Mouse (Mus musculus) left cerebral cortex, postnatal 14 days (tissue): ENCODE data around the gene Slc25a45. TPM values are rescaled to one million over a fixed set of nuclear protein-coding genes. Genes with fewer than 3 reads are reported as not detected.

Experiments
- DNase-seq, 2 experiments: peaks; one replicate each; pipeline ENCODE4 v3.0.0; 2021 to 2022; ENCODE audit warnings: low spot score in 2 of 2, mixed read lengths in 1 of 2
- intact Hi-C: fragments of 180-260 bp; cut with DNase I; formaldehyde crosslinking; loops from one replicate; pipeline ENCODE4 v1.15.1; 2025
- total RNA-seq, 2 experiments: library from RNA; stranded (reverse); gene quantifications; 2 replicates each; pipeline ENCODE4 v1.2.3; 2021

Gene Slc25a45
- total RNA-seq, 2 experiments from 2014 or later = 2.8 to 3.0 TPM

- intact Hi-C loops = loop anchor here (5.0 kb wide), 1 partner anchor 96 kb away; the partner anchor contains the start of gene Capn1
- DNase-seq = no peak
Observed at GRCm38 (mm10) chr19:5921715-5922114, 44.1 kb downstream of the Slc25a45 start.

DNA sequence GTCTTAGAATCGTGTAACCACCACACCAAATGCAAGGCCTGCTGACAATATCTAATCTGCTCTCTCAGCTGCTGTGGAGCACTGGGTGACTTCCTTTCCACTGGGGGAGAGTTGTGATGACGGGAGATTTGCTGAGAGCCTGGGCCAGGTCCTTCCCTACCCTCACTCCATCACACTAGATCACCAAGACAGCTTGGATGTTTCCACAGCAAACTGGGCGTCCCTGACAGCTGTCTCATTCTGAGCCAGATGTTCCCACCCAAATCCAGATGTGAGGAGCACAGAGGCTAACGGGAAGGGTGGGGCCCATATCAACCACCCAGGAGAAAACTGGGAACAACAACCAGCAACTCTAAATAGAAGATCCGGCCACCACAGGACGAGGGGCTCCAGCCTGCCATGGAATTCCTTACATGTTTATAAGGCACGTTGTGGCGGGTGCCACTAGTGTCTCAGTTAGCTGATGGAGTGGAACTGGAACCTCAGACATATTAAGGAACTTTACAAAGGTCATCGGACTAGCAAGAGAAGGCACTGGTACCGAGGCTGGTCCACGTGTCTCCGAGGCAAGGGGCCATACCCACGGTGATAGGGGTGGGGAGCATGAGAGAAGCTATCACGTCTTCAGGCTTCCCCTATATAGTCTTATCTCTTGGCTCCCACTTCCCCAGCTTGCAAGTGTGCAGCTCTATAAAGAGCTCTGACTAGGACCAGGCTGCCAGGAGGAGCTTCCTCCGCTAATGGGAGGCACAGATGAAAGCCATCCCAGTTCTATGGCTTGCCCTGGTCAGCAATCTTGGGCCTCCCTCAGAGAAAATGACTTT, 44.7 kb downstream of the Slc25a45 start:
- intact Hi-C loops = loop anchor here (5.0 kb wide), 1 partner anchor 95 kb away; the partner anchor contains the start of gene Capn1
- no peak for DNase-seq

GRCm38 (mm10) chr19:5922963-5923362, 45.4 kb downstream of the Slc25a45 start:
- no peak for DNase-seq
- intact Hi-C loops = loop anchor here (5.0 kb wide), 1 partner anchor 94 kb away; the partner anchor contains the start of gene Capn1

GRCm38 (mm10) chr19:5923990-5924712, 46.5 kb downstream of the Slc25a45 start:
- peak; percentile 91 to 95 for DNase-seq

GRCm38 (mm10) chr19:5924713-5925093, 47.1 kb downstream of the Slc25a45 start, which contains the start of gene Cdc42ep2:
TSS of gene Cdc42ep2 (minus strand) at chr19:5924816.
- DNase-seq = peak; percentile 90 to 91
- intact Hi-C loops = loop anchor here (2.0 to 5.0 kb wide), 2 partner anchors 32 to 93 kb away; partner anchors contain the start of gene Capn1

More at GRCm38 (mm10) chr19:5923990-5924712, 46.5 kb downstream of the Slc25a45 start:
- intact Hi-C loops = loop anchor here (2.0 to 5.0 kb wide), 2 partner anchors 33 to 93 kb away; partner anchors contain the start of gene Capn1

- no peak for DNase-seq
- intact Hi-C loops = loop anchor here (2.0 kb wide), 1 partner anchor 31 kb away; no protein-coding TSS in a partner anchor
Observed at GRCm38 (mm10) chr19:5925311-5925855, 47.8 kb downstream of the Slc25a45 start.

DNA sequence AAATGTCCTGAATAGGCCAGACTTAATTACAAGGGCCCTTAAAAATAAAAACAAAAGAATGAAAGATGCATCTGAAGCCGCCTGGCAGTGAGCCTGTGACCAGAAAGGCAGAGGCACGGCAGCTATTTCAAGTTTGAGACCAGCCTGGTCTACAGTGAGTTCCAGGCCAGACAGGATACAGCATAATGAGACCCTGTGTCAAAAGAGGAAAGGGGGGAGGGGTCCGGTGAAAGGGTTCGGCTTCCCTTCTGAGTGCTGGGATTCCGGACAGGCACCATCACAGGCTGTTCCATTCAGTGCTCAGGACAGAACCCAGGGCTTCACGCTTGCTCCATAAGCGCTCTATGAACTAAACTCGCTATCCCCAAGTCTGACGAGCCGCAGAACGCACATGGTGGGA, 49.4 kb downstream of the Slc25a45 start:
- DNase-seq = no peak
- intact Hi-C loops = no loop called here

DNA sequence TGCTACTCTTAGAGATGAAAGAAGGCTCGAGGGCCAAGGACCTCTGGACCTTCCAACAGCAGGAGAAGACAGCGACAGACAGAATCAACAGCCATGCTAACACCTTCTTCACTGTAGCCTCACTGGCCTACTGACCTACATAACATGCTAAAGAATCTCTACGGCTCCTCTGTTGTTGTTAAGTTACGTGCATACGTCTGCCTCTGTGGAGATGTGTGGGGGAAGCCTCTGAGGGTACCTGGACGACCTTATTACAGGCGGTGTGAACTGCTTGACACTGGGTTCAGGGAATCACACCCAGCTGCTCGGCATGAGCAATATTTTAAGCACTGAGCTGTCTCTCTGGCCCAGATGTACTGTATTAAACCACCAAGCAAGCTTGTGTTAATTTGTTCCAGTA, 49.9 kb downstream of the Slc25a45 start:
- intact Hi-C loops = no loop called here
- no peak for DNase-seq

GRCm38 (mm10) chr19:5928104-5928503, 50.5 kb downstream of the Slc25a45 start:
- intact Hi-C loops = no loop called here
- DNase-seq = no peak

DNA sequence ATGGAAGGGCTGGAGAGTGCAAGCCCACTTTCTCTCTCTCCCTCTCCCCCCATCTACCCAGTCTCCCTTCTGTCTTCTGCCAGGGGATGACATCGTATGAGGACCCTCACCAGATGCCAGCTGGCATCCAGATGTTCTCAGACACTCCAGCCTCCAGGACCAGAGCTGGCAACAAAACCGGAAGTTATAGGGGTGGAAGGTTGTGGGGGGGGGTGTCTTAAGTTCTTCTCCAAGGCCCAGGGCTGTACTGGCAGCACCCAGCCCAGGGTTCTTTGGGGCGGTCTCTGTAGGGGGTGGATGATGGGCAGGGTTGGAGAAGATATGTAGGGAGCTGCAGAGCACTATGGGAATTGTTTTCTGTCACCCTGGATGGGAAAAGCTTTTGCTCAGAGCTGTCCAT, 50.9 kb downstream of the Slc25a45 start:
- intact Hi-C loops = no loop called here
- DNase-seq = no peak

GRCm38 (mm10) chr19:5929634-5930596, 52.3 kb downstream of the Slc25a45 start:
- intact Hi-C loops = no loop called here
- no peak for DNase-seq

DNA sequence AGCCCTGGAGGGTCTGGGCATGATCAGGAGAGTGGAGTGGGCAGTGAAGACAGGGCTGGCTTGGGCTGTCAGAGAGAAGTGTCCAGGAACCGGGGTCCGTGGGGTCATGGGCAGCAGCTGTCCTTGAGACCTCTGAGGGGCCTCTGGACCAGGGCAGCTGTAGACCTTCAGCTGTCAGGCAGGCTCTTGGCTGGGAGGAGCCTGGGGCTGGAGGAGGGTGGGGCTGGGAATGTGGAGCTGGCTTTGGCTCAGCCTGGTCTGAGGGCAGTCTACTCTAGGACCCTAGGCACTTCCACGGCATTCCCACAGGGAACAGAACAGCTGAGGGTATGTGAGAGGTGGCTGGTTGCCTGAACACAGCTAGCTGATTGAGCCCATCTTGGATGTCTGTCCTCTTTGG, 57.7 kb downstream of the Slc25a45 start:
- no peak for DNase-seq
- intact Hi-C loops = no loop called here

Other genes starting within 250 kb of the Slc25a45 start
- 10 to 100 TPM; 22.0 to 23.9 TPM for gene Rela, start 240.3 kb upstream of the Slc25a45 start, total RNA-seq
- 10 to 100 TPM; 23.9 to 24.4 TPM for gene Sipa1, start 214.1 kb upstream of the Slc25a45 start, total RNA-seq
- gene Map3k11, start 189.1 kb upstream of the Slc25a45 start, total RNA-seq = 10 to 100 TPM; 12.6 to 15.9 TPM
- 10 to 100 TPM; 63.6 to 65.1 TPM for gene Pcnx3, start 188.9 kb upstream of the Slc25a45 start, total RNA-seq
- not detected for gene Kcnk7, start 173.4 kb upstream of the Slc25a45 start, total RNA-seq
- gene Ehbp1l1, start 151.5 kb upstream of the Slc25a45 start, total RNA-seq = 10 to 100 TPM; 36.6 to 37.7 TPM
- 10 to 100 TPM; 38.7 to 39.2 TPM for gene Fam89b, start 148.2 kb upstream of the Slc25a45 start, total RNA-seq
- gene Ltbp3, start 136.9 kb upstream of the Slc25a45 start, total RNA-seq = 10 to 100 TPM; 26.6 to 29.0 TPM
- 10 to 100 TPM; 77.7 to 79.5 TPM for gene Scyl1, start 106.4 kb upstream of the Slc25a45 start, total RNA-seq
- 10 to 100 TPM; 11.1 to 12.1 TPM for gene Frmd8, start 2.5 kb upstream of the Slc25a45 start, total RNA-seq
- 1 to 10 TPM; 5.6 to 5.9 TPM for gene Tigd3, start 16.3 kb downstream of the Slc25a45 start, total RNA-seq
- 10 to 100 TPM; 87.6 to 90.4 TPM for gene Dpf2, start 35.2 kb downstream of the Slc25a45 start, total RNA-seq
- gene Cdc42ep2, start 47.0 kb downstream of the Slc25a45 start, total RNA-seq = 1 to 10 TPM; 7.1 to 8.0 TPM
- 1 to 10 TPM; 6.2 to 6.6 TPM for gene Pola2, start 86.4 kb downstream of the Slc25a45 start, total RNA-seq
- gene Slc22a20, start 108.3 kb downstream of the Slc25a45 start, total RNA-seq = not detected
- gene Capn1, start 138.1 kb downstream of the Slc25a45 start, total RNA-seq = 10 to 100 TPM; 14.5 to 17.4 TPM
- 10 to 100 TPM; 41.2 to 44.4 TPM for gene Syvn1, start 168.8 kb downstream of the Slc25a45 start, total RNA-seq
- gene Mrpl49, start 180.0 kb downstream of the Slc25a45 start, total RNA-seq = 10 to 100 TPM; 49.8 to 54.3 TPM
- 100 to 1,000 TPM; 597 to 658 TPM for gene Fau, start 180.0 kb downstream of the Slc25a45 start, total RNA-seq
- 10 to 100 TPM; 39.4 to 41.7 TPM for gene Znhit2, start 183.4 kb downstream of the Slc25a45 start, total RNA-seq
- 10 to 100 TPM; 41.3 to 46.1 TPM for gene Tm7sf2, start 190.6 kb downstream of the Slc25a45 start, total RNA-seq
- gene Vps51, start 199.4 kb downstream of the Slc25a45 start, total RNA-seq = 10 to 100 TPM; 73.9 to 87.1 TPM
- gene Tmem262, start 202.2 kb downstream of the Slc25a45 start, total RNA-seq = not detected
- gene Gm28374, start 204.4 kb downstream of the Slc25a45 start, total RNA-seq = 1 to 10 TPM in 1 of 2 experiments, under 1 TPM in 1; 0.59 to 1.3 TPM
- gene Zfpl1, start 207.1 kb downstream of the Slc25a45 start, total RNA-seq = 10 to 100 TPM; 32.8 to 35.0 TPM
- under 1 TPM; 0.38 to 0.44 TPM for gene Cdca5, start 207.2 kb downstream of the Slc25a45 start, total RNA-seq
- not detected for gene AC131692.1, start 216.6 kb downstream of the Slc25a45 start, total RNA-seq
- gene Naaladl1, start 228.0 kb downstream of the Slc25a45 start, total RNA-seq = not detected
- gene Sac3d1, start 240.8 kb downstream of the Slc25a45 start, total RNA-seq = 10 to 100 TPM; 23.7 to 24.7 TPM